Mouse (Mus musculus): ENCODE measurements at regions not wholly inside any gene's neighbourhood (a gene's known extent, or its start where the extent isn't known, plus 50 kb on each side); places are given as distances from the start of the nearest gene placed in this dataset.
"Not testable (repeated sequence)": the region's sequence is repeated elsewhere in the genome, so short reads cannot be mapped to it uniquely, and the experiment has no call there.

GRCm38 (mm10) chr12:104637046-104638032 lies 114.4 kb downstream of the Dicer1 start:
- H3K27ac ChIP-seq (replicated peaks), result no peak overlapping the region
- 20% methylated on average over 33 of the region's 33 CpGs for WGBS
- H3K27me3 ChIP-seq (ENCODE audit: low read depth, poor library complexity, severe bottlenecking), result peaks cover 45% of the 10 kb centered on the region
- peaks cover 17% of the 10 kb centered on the region for H3K4me1 ChIP-seq
- no peaks in the 10 kb centered on the region for H3K9me3 ChIP-seq (replicated peaks)
- no peaks in the 10 kb centered on the region for H3K36me3 ChIP-seq
- peak overlapping the region; percentile 22 for H3K4me3 ChIP-seq
- DNase-seq (ENCODE audit: low spot score), result peak; percentile 36

- no peaks in the 10 kb centered on the region for H3K9me3 ChIP-seq (replicated peaks)
- no peak for DNase-seq (ENCODE audit: low spot score)
- WGBS, result 51% methylated on average over 12 of the region's 12 CpGs
Measured at GRCm38 (mm10) chr12:104636474-104636873, 115.3 kb downstream of the Dicer1 start.

GRCm38 (mm10) chr12:104634818-104635217 lies 116.9 kb downstream of the Dicer1 start:
- no peak for DNase-seq (ENCODE audit: low spot score)

More at GRCm38 (mm10) chr12:104636474-104636873, 115.3 kb downstream of the Dicer1 start:
- Histone ChIP-seq H3K27me3 (ENCODE audit: low read depth, poor library complexity, severe bottlenecking) (peaks cover 45% of the 10 kb centered on the region), H3K4me1 (peaks cover 17% of the 10 kb centered on the region), H3K27ac (replicated peaks) (no peak overlapping the region), H3K4me3 (no peak overlapping the region), H3K36me3 (no peaks in the 10 kb centered on the region)

GRCm38 (mm10) chr12:104630590-104630989 lies 121.2 kb downstream of the Dicer1 start:
- H3K27me3 ChIP-seq (ENCODE audit: low read depth, poor library complexity, severe bottlenecking), result peaks cover 4% of the 10 kb centered on the region
- no peak for DNase-seq (ENCODE audit: low spot score)
- H3K9me3 ChIP-seq (replicated peaks), result no peaks in the 10 kb centered on the region
- H3K36me3 ChIP-seq, result no peaks in the 10 kb centered on the region
- no peak overlapping the region for H3K27ac ChIP-seq (replicated peaks)
- H3K4me1 ChIP-seq, result no peaks in the 10 kb centered on the region
- 84% methylated on average over 3 of the region's 3 CpGs for WGBS
- no peak overlapping the region for H3K4me3 ChIP-seq

More at GRCm38 (mm10) chr12:104634818-104635217, 116.9 kb downstream of the Dicer1 start:
- no peaks in the 10 kb centered on the region for H3K36me3 ChIP-seq
- peaks cover 17% of the 10 kb centered on the region for H3K4me1 ChIP-seq
- H3K27ac ChIP-seq (replicated peaks), result no peak overlapping the region
- no peak overlapping the region for H3K4me3 ChIP-seq
- no peaks in the 10 kb centered on the region for H3K9me3 ChIP-seq (replicated peaks)
- peaks cover 45% of the 10 kb centered on the region for H3K27me3 ChIP-seq (ENCODE audit: low read depth, poor library complexity, severe bottlenecking)
- WGBS, result 81% methylated on average over 10 of the region's 10 CpGs

- Histone ChIP-seq H3K36me3 (no peaks in the 10 kb centered on the region), H3K27me3 (ENCODE audit: low read depth, poor library complexity, severe bottlenecking) (no peaks in the 10 kb centered on the region), H3K4me1 (no peaks in the 10 kb centered on the region), H3K4me3 (no peak overlapping the region), H3K9me3 (replicated peaks) (no peaks in the 10 kb centered on the region), H3K27ac (replicated peaks) (no peak overlapping the region)
- DNase-seq (ENCODE audit: low spot score), result no peak
- 88% methylated on average over 2 of the region's 2 CpGs for WGBS
Measured at GRCm38 (mm10) chr12:104629449-104629848, 122.3 kb downstream of the Dicer1 start.

- Histone ChIP-seq H3K9me3 (replicated peaks) (no peaks in the 10 kb centered on the region), H3K27me3 (ENCODE audit: low read depth, poor library complexity, severe bottlenecking) (no peaks in the 10 kb centered on the region), H3K4me3 (no peak overlapping the region), H3K4me1 (peaks cover 6% of the 10 kb centered on the region; the same call in 1 of the 2 replicates), H3K36me3 (no peaks in the 10 kb centered on the region), H3K27ac (replicated peaks) (no peak overlapping the region)
- no peak for DNase-seq (ENCODE audit: low spot score)
- 89% methylated on average over 5 of the region's 5 CpGs for WGBS
Measured at GRCm38 (mm10) chr12:104626054-104626453, 125.7 kb downstream of the Dicer1 start.

- DNase-seq (ENCODE audit: low spot score), result no peak
- no peaks in the 10 kb centered on the region for H3K27me3 ChIP-seq (ENCODE audit: low read depth, poor library complexity, severe bottlenecking)
- peaks cover 6% of the 10 kb centered on the region; the same call in 1 of the 2 replicates for H3K4me1 ChIP-seq
- no peak overlapping the region for H3K27ac ChIP-seq (replicated peaks)
- H3K9me3 ChIP-seq (replicated peaks), result no peaks in the 10 kb centered on the region
- no peak overlapping the region for H3K4me3 ChIP-seq
- H3K36me3 ChIP-seq, result no peaks in the 10 kb centered on the region
- WGBS, result 68% methylated on average over 7 of the region's 7 CpGs
Measured at GRCm38 (mm10) chr12:104623896-104624685, 127.7 kb downstream of the Dicer1 start.

GRCm38 (mm10) chr12:104617111-104617725 lies 134.5 kb downstream of the Dicer1 start:
- peak overlapping the region; percentile 39 for H3K4me3 ChIP-seq
- WGBS, result 8% methylated on average over 17 of the region's 17 CpGs
- DNase-seq (ENCODE audit: low spot score), result peak; percentile 81
- no peaks in the 10 kb centered on the region for H3K27me3 ChIP-seq (ENCODE audit: low read depth, poor library complexity, severe bottlenecking)
- no peaks in the 10 kb centered on the region for H3K36me3 ChIP-seq
- H3K9me3 ChIP-seq (replicated peaks), result no peaks in the 10 kb centered on the region
- H3K27ac ChIP-seq (replicated peaks), result peak overlapping the region; percentile 76
- peaks cover 6% of the 10 kb centered on the region; the same call in 1 of the 2 replicates for H3K4me1 ChIP-seq

GRCm38 (mm10) chr12:104614240-104614639 lies 137.5 kb downstream of the Dicer1 start:
- DNase-seq (ENCODE audit: low spot score), result no peak

GRCm38 (mm10) chr12:104609767-104610166 lies 136.6 kb upstream of the Gsc start:
- no peak overlapping the region for H3K27ac ChIP-seq (replicated peaks)
- H3K27me3 ChIP-seq (ENCODE audit: low read depth, poor library complexity, severe bottlenecking), result no peaks in the 10 kb centered on the region
- H3K36me3 ChIP-seq, result no peaks in the 10 kb centered on the region
- H3K4me3 ChIP-seq, result no peak overlapping the region
- H3K4me1 ChIP-seq, result no peaks in the 10 kb centered on the region
- no peaks in the 10 kb centered on the region for H3K9me3 ChIP-seq (replicated peaks)
- WGBS, result 88% methylated on average over 19 of the region's 19 CpGs
- DNase-seq (ENCODE audit: low spot score), result no peak

More at GRCm38 (mm10) chr12:104614240-104614639, 137.5 kb downstream of the Dicer1 start:
- Histone ChIP-seq H3K36me3 (no peaks in the 10 kb centered on the region), H3K4me3 (no peak overlapping the region), H3K4me1 (peaks cover 6% of the 10 kb centered on the region; the same call in 1 of the 2 replicates), H3K27me3 (ENCODE audit: low read depth, poor library complexity, severe bottlenecking) (no peaks in the 10 kb centered on the region), H3K9me3 (replicated peaks) (no peaks in the 10 kb centered on the region), H3K27ac (replicated peaks) (no peak overlapping the region)
- 74% methylated on average over 8 of the region's 8 CpGs for WGBS

GRCm38 (mm10) chr12:104608956-104609355 lies 135.8 kb upstream of the Gsc start:
- not testable (repeated sequence) for H3K9me3 ChIP-seq (replicated peaks); DNase-seq (ENCODE audit: low spot score); H3K36me3 ChIP-seq; H3K4me1 ChIP-seq; H3K27ac ChIP-seq (replicated peaks); H3K27me3 ChIP-seq (ENCODE audit: low read depth, poor library complexity, severe bottlenecking); H3K4me3 ChIP-seq
- WGBS, result 92% methylated on average over 4 of the region's 4 CpGs

GRCm38 (mm10) chr12:104607410-104607809 lies 134.3 kb upstream of the Gsc start:
- Histone ChIP-seq H3K4me1 (no peaks in the 10 kb centered on the region), H3K4me3 (no peak overlapping the region), H3K27ac (replicated peaks) (no peak overlapping the region), H3K27me3 (ENCODE audit: low read depth, poor library complexity, severe bottlenecking) (no peaks in the 10 kb centered on the region), H3K9me3 (replicated peaks) (no peaks in the 10 kb centered on the region), H3K36me3 (no peaks in the 10 kb centered on the region)
- WGBS, result 89% methylated on average over 5 of the region's 5 CpGs
- no peak for DNase-seq (ENCODE audit: low spot score)

Data from midbrain, embryonic 10.5 days (tissue).